Mouse (Mus musculus) T-helper 1 cell (primary cell): ENCODE measurements around the gene Tas2r125.
"Not testable (repeated sequence)": the region's sequence is repeated elsewhere in the genome, so short reads cannot be mapped to it uniquely, and the experiment has no call there.

Source experiments
- in situ Hi-C: fragments of 300-600 bp; cut with MboI, MseI; formaldehyde crosslinking; loops from one replicate; pipeline ENCODE4 v1.15.1; 2025; ENCODE audit warnings: high pct_unique_total_duplicates

Tas2r125 gene

GRCm38 (mm10) chr6:132909351-132909750, at the start of gene Tas2r125:
TSS of gene Tas2r125 (plus strand) at chr6:132909651.
- in situ Hi-C loops: no loop called here

GRCm38 (mm10) chr6:132867708-132868107, 41.7 kb upstream of the Tas2r125 start, which contains the start of gene Tas2r110:
TSS of gene Tas2r110 (plus strand) at chr6:132868008.
- in situ Hi-C loops: no loop called here

- in situ Hi-C loops: no loop called here
Observed at GRCm38 (mm10) chr6:132892711-132893110, 16.7 kb upstream of the Tas2r125 start, which contains the start of gene Tas2r113. TSS of gene Tas2r113 (plus strand) at chr6:132893011.

DNA sequence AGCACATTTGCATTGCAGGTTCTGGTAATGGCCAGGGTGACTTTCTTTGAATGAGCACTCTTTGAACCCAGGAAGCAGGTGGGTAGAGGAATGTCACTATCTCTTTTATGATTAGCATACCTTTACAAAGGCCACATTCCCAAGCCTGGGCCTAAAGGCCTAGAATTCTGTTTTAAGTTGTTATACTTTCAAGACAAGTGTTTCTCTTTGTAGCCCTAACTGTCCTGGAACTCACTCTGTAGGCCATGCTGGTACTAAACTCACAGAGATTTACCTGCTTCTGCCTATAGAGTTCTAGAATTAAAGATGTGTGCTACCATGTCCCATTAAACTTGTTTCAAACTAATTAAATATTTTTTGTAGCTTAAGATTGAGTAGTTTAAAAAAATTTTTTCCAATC, 31.9 kb downstream of the Tas2r125 start:
- in situ Hi-C loops: not testable (repeated sequence)

DNA sequence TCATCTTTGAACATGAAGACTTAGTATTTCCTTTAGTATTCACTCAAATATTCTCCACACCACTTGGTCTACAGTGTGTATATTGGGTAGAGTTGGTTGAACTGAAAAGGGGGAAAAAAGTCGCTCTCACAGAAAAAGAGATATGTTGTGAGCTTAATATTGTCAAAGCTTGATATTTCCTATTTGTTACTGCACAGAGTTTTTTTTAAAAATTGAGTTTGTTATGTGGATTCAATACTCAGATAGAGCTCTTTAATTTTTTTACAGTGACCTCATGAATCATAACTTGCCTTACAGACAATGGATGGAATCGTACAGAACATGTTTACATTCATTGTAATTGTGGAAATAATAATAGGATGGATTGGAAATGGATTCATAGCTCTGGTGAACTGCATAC, 41.4 kb downstream of the Tas2r125 start, which contains the start of gene Tas2r129:
Tas2r129 (plus strand) TSS at position 301 of the 400 bp plus-strand sequence.
- in situ Hi-C loops: no loop called here

GRCm38 (mm10) chr6:132957819-132958218, 48.4 kb downstream of the Tas2r125 start, which contains the start of gene Tas2r131:
TSS of gene Tas2r131 (minus strand) at chr6:132957919.
- in situ Hi-C loops: no loop called here
